Mouse (Mus musculus) B cell, adult 2 months (primary cell): ENCODE data around the gene Trim30a.
A peak's percentile ranks its signal among the peaks of the same experiment; 100 is the strongest.
"Not testable (repeated sequence)": the region's sequence is repeated elsewhere in the genome, so short reads cannot be mapped to it uniquely, and the experiment has no call there.

ENCODE experiments used
- DNase-seq, 2 experiments: peaks; one replicate each; pipeline ENCODE4 v3.0.0; 2022

Trim30a gene

GRCm38 (mm10) chr7:104465065-104465744 lies at the start of gene Trim30a:
Gene Trim30a, minus strand, starts transcription at chr7:104465193.
- DNase-seq, result peak; percentile 48 to 54

DNA sequence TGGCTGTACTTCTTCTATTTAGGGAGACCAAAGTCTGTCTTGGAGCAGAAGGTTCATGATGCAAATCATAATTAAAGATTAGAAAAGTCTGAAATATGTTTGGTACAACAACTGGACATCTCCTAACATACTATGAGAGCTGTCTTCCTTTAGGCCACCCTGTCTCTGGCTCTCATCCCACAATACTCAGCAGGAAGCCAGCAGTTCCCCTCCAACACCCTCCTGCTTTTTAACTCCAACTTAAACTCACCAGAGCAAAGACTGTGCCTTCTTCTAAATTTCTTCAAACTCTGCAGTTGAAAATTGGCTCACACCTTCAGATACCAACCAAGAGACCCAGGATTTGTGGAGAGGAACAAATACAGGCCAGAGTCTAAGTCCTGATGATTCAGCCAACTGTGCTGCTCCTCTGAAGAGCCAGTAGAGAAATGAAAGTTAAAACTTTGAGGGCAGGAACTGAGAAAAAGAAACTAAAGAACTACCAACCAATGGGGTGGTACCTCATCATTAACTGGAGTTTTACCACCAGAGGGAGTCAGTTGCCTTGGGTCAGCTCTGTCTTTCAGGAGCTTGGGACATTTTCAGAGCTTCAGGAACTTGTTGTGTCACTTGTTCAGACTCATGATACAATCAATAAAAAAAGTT lies 42.5 kb upstream of the Trim30a start, which contains the start of gene Trim30d:
Gene Trim30d (minus strand): TSS at position 429 of the 645 bp plus-strand sequence.
- peak; percentile 18 to 22 for DNase-seq

DNA sequence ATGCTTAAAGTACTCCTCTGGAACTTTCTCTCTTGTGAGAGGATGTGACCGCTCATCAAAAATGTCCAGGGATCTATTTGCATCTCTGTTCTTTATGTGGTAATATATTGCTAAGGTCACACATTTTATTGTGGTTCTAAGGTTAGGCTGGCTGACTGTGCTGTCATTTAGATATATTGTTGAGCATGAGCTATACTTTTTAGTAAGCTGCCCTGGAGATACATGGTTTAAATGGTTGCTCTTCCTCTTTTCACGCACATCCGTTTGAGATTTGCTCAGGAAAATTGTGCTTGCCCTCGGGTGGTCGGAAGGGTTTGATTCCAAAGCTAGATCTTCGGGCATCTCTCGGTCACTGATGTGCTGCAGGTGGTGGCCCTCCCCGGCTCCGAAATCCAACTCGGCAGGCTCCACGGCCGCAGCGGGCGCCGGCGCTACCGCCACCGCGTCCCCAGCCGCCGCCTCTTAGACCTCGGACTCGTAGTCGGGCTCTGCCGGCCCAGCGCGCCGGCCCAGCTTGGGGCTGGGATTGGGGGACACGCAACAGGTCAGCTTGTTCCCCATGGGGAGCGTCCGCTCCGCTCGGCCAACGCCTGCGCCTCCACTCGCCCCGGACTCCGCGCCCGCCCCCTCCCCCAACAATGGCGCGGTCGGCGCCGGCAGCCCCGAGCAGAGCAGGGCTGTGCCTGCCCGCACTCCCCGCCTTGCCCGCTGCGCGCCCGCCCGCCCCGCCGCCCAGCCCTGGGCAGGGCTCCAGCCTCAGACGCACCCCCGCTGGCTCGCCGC lies 36.8 kb upstream of the Trim30a start:
- DNase-seq, result peak; percentile 41 to 46

DNA sequence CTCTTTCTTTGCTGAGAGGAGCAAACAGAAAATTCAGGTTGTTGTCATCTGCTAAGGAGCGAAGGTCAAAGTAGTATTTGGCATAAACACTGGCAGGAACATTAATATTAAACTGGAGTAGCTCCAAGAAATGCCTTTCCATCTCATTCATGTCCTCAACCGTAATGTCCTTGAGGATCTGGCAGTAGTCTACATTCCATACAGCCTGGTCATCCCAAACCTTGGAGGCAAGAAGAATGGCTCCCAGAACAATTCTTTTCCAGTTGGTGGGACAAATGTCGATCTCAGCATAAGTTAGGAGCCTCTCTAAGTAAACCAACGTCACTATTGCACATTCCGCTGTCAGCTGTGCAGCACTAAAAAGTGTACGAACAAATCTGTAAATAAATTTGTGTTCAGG lies 36.2 kb upstream of the Trim30a start:
- DNase-seq, result not testable (repeated sequence)

- DNase-seq, result not testable (repeated sequence)
Measured at GRCm38 (mm10) chr7:104499464-104499863, 34.5 kb upstream of the Trim30a start.

- DNase-seq, result peak; percentile 45 to 58
Measured at GRCm38 (mm10) chr7:104445961-104446645, 18.9 kb downstream of the Trim30a start.

GRCm38 (mm10) chr7:104404460-104404950 lies 60.5 kb downstream of the Trim30a start:
- DNase-seq, result peak; percentile 6 to 8

DNA sequence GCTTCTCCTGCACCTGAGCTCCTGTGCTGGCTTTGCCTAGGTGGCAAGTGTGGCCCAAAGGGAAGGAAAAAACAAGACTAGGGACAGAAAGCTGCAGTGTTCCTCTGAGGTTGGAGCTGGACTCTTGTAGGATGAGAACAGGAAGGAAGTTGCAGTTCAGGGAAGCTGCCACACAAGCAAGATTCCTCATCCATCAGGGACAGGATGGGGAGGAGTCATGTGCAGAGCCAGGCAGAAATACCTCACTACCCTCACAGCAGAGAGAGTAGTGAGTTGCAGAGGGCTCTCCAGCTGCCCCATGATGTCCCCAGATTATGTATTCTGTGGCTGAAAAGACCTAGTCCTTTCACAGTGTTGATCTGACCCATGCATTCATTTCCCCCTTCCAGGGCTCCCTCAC lies 63.9 kb downstream of the Trim30a start:
- DNase-seq, result no peak

DNA sequence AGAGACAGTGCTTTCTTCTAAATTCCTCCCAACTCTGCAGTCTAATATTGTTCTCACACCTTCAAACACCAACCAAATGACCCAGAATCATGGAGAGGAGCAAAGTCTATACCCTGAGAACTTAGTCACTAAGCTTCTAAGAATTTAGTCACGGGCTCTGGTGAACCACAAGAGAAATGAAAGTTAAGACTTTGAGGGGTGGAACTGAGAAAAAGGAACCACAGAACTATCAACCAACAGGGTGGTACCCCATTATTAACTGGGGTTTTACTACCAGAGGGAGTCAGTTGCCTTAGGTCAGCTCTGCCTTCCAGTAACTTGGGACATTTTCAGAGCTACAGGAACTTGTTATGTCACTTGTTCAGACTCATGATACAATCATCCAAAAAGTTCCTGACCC lies 64.3 kb downstream of the Trim30a start, which contains the start of gene Trim30c:
Gene Trim30c (minus strand): TSS at position 140 of the 400 bp plus-strand sequence.
- peak; percentile 6 to 13 for DNase-seq

GRCm38 (mm10) chr7:104398492-104398891 lies 66.5 kb downstream of the Trim30a start:
- DNase-seq, result no peak

DNA sequence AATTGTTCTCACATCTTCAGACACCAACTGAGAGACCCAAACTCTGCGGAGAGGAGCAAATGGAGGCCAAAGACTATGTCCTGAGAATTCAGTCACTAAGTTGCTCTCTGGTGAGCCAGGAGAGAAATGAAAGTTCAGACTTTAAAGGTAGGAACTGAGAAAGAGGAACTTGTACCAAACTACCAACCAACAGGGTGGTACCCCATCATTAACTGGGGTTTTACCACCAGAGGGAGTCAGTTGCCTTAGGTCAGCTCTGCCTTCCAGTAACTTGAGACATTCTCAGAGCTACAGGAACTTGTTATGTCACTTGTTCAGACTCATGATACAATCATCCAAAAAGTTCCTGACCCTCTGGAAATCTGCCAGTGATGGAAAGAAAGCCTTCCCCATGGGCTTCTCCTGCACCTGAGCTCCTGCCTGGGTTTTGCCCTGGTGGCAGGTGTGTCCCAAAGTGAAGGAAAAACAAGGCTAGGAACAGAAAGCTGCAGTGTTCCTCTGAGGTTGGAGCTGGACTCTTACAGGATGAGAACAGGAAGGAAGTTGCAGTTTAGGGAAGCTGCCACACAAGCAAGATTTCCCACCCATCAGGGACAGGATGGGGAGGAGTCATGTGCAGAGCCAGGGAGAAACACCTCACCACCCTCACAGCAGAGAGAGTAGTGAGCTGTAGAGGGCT lies 95.1 kb downstream of the Trim30a start, which contains the start of gene Trim30b:
Gene Trim30b (minus strand): TSS at position 149 of the 679 bp plus-strand sequence.
- DNase-seq, result peak; percentile 61 to 70

- no peak for DNase-seq
Measured at GRCm38 (mm10) chr7:104366339-104366738, 98.7 kb downstream of the Trim30a start.
